Mouse (Mus musculus) stomach, postnatal 0 days (tissue): ENCODE measurements at regions not wholly inside any gene's neighbourhood (a gene's known extent, or its start where the extent isn't known, plus 50 kb on each side); places are given as distances from the start of the nearest gene placed in this dataset.

Experiments used
- ATAC-seq: fragments of 200-750 bp; cut with Nextera tagmentation; 2 replicates; pipeline ENCODE4 v1.8.0; 2017; ENCODE audit not compliant: low FRiP score, low TSS enrichment
- DNase-seq: peaks from one replicate; pipeline ENCODE4 v3.0.0-alpha.2; 2016; ENCODE audit warnings: low spot score
- H3K27ac ChIP-seq: fragments of 300-500 bp; sonication (generic); replicated peaks from 2 replicates; pipeline ENCODE4 v1.5.1; 2014; ENCODE audit warnings: mild to moderate bottlenecking, control low read depth
- H3K27me3 ChIP-seq: fragments of 300-500 bp; sonication (generic); 2 replicates; pipeline ENCODE4 v1.6.1; 2014; ENCODE audit warnings: low read length; ENCODE audit not compliant: control insufficient read depth, insufficient read depth
- H3K36me3 ChIP-seq: fragments of 300-500 bp; sonication (generic); 2 replicates; pipeline ENCODE4 v1.6.1; 2014; ENCODE audit warnings: low read length, mixed read lengths; ENCODE audit not compliant: control insufficient read depth, insufficient read depth
- H3K4me1 ChIP-seq: fragments of 300-500 bp; sonication (generic); replicated peaks from 2 replicates; pipeline ENCODE4 v1.6.1; 2014; ENCODE audit warnings: antibody characterized with exemption; ENCODE audit not compliant: control insufficient read depth, insufficient read depth
- H3K4me2 ChIP-seq: fragments of 300-500 bp; sonication (generic); replicated peaks from 2 replicates; pipeline ENCODE4 v1.6.1; 2014; ENCODE audit warnings: low read depth, mild to moderate bottlenecking, control low read depth, moderate library complexity
- H3K4me3 ChIP-seq: fragments of 300-500 bp; sonication (generic); 2 replicates; pipeline ENCODE4 v1.5.1; 2014; ENCODE audit warnings: low read depth, low read length, control low read depth
- H3K9ac ChIP-seq: fragments of 300-500 bp; sonication (generic); 2 replicates; pipeline ENCODE4 v1.6.1; 2014; ENCODE audit warnings: mild to moderate bottlenecking, low read length, control low read depth, mixed read lengths
- H3K9me3 ChIP-seq: fragments of 300-500 bp; sonication (generic); 2 replicates; pipeline ENCODE4 v1.6.1; 2016; ENCODE audit warnings: low read length; ENCODE audit not compliant: control insufficient read depth
- CTCF ChIP-seq: IDR thresholded peaks from 2 replicates; pipeline ENCODE4 v1.5.1; 2016; ENCODE audit warnings: antibody characterized with exemption, low read depth, mild to moderate bottlenecking, moderate library complexity
- EP300 ChIP-seq: optimal IDR thresholded peaks from 2 replicates; pipeline ENCODE3; 2016; ENCODE audit warnings: antibody characterized with exemption
- WGBS: fragments of 180-500 bp; shearing (Covaris S2); extraction: QIAGEN DNeasy Blood & Tissue Kit; methylation state at CpG from one replicate; pipeline ENCODE4 v1.1.7; 2014; 5-methylcytosine and 5-hydroxymethylcytosine counted together

DNA sequence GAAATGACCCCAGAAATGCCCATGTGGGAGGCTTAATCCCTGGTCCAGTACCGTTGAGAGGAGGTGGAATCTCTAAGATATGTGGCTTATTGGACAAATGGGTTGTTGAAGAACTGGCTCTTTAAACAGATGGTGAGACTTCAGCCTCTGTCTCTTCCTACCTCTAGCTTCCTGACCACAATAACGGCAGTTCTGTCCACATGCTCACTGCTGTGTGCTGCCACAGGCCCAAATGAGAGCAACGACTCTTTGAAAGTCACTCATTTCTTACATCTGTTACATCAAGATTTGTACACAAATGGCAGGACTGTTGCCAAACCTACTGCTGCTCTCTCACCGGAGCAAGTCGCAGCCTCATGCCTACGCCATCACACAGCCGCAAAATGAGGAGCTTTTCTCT lies 217.6 kb upstream of the Slc7a11 start:
- Histone ChIP-seq H3K9me3 (no peaks in the 10 kb centered on the region), H3K4me1 (no peaks in the 10 kb centered on the region), H3K9ac (no peak overlapping the region), H3K27me3 (no peaks in the 10 kb centered on the region), H3K27ac (no peak overlapping the region), H3K36me3 (no peaks in the 10 kb centered on the region), H3K4me2 (no peak overlapping the region), H3K4me3 (no peak overlapping the region)
- TF ChIP-seq CTCF, result no peak
- TF ChIP-seq EP300, result no peak
- DNase-seq, result no peak
- ATAC-seq, result no peak
- WGBS, result 68% methylated on average over 7 of the region's 7 CpGs

- H3K4me1 ChIP-seq, result no peaks in the 10 kb centered on the region
- TF ChIP-seq EP300, result no peak
- no peak for TF ChIP-seq CTCF
- 89% methylated on average over 3 of the region's 3 CpGs for WGBS
Observed at GRCm38 (mm10) chr3:50660566-50660965, 217.2 kb upstream of the Slc7a11 start.

GRCm38 (mm10) chr3:50657890-50658289 lies 214.5 kb upstream of the Slc7a11 start:
- 78% methylated on average over 2 of the region's 2 CpGs for WGBS
- DNase-seq (no peak), ATAC-seq (no peak)
- no peak overlapping the region for H3K4me2 ChIP-seq
- H3K9ac ChIP-seq, result no peak overlapping the region
- no peak for TF ChIP-seq CTCF
- TF ChIP-seq EP300, result no peak
- H3K36me3 ChIP-seq, result no peaks in the 10 kb centered on the region
- no peak overlapping the region for H3K27ac ChIP-seq
- H3K4me3 ChIP-seq, result no peak overlapping the region
- H3K4me1 ChIP-seq, result no peaks in the 10 kb centered on the region
- H3K9me3 ChIP-seq, result no peaks in the 10 kb centered on the region
- no peaks in the 10 kb centered on the region for H3K27me3 ChIP-seq

More at GRCm38 (mm10) chr3:50660566-50660965, 217.2 kb upstream of the Slc7a11 start:
- H3K36me3 ChIP-seq, result no peaks in the 10 kb centered on the region
- no peak overlapping the region for H3K4me2 ChIP-seq
- no peak overlapping the region for H3K27ac ChIP-seq
- no peak overlapping the region for H3K4me3 ChIP-seq
- H3K27me3 ChIP-seq, result no peaks in the 10 kb centered on the region
- H3K9ac ChIP-seq, result no peak overlapping the region
- ATAC-seq, result no peak
- no peak for DNase-seq
- no peaks in the 10 kb centered on the region for H3K9me3 ChIP-seq

GRCm38 (mm10) chr3:50654441-50654840 lies 211.0 kb upstream of the Slc7a11 start:
- Histone ChIP-seq H3K27me3 (no peaks in the 10 kb centered on the region), H3K9ac (no peak overlapping the region), H3K4me3 (no peak overlapping the region), H3K36me3 (no peaks in the 10 kb centered on the region), H3K9me3 (no peaks in the 10 kb centered on the region), H3K4me2 (no peak overlapping the region), H3K4me1 (no peaks in the 10 kb centered on the region), H3K27ac (no peak overlapping the region)
- ATAC-seq (no peak), DNase-seq (no peak)
- WGBS, result 57% methylated on average over 2 of the region's 2 CpGs
- TF ChIP-seq EP300, result no peak
- TF ChIP-seq CTCF, result no peak

DNA sequence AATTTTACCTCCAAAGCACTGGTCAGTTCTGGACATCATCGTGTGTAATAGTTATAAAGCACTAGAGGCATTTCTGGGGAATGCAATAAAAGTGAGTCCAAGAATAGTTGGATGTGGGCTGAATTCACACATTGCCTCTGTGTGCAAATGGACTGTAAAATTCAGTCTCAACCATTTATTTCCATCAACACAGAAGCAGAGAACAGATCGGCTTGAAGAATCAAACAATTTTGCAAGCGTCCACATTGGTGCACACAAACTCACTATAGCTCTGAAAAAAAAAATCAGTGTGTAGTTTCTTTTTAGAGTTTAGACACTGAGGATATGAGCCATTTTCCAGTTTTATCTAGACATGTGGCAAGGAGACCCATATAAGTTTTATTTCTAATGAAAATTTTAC lies 208.9 kb upstream of the Slc7a11 start:
- 85% methylated on average over 3 of the region's 3 CpGs for WGBS
- no peak overlapping the region for H3K4me3 ChIP-seq
- no peaks in the 10 kb centered on the region for H3K27me3 ChIP-seq
- no peak overlapping the region for H3K27ac ChIP-seq
- ATAC-seq, result no peak
- no peaks in the 10 kb centered on the region for H3K36me3 ChIP-seq
- TF ChIP-seq EP300 (no peak), CTCF (no peak)
- no peak overlapping the region for H3K4me2 ChIP-seq
- H3K9me3 ChIP-seq, result no peaks in the 10 kb centered on the region
- H3K9ac ChIP-seq, result no peak overlapping the region
- DNase-seq, result no peak
- H3K4me1 ChIP-seq, result no peaks in the 10 kb centered on the region

GRCm38 (mm10) chr3:50643068-50643467 lies 199.7 kb upstream of the Slc7a11 start:
- H3K9ac ChIP-seq, result no peak overlapping the region
- WGBS, result 75% methylated on average over 2 of the region's 2 CpGs
- H3K36me3 ChIP-seq, result no peaks in the 10 kb centered on the region
- no peak for TF ChIP-seq EP300
- no peak for TF ChIP-seq CTCF
- H3K4me3 ChIP-seq, result no peak overlapping the region
- H3K9me3 ChIP-seq, result no peaks in the 10 kb centered on the region
- no peak for ATAC-seq
- H3K4me1 ChIP-seq, result no peaks in the 10 kb centered on the region
- no peak overlapping the region for H3K4me2 ChIP-seq
- no peak overlapping the region for H3K27ac ChIP-seq
- no peaks in the 10 kb centered on the region for H3K27me3 ChIP-seq
- DNase-seq, result no peak
